Mouse (Mus musculus): ENCODE results near the gene Pin4. TPM values are rescaled to one million over a fixed set of nuclear protein-coding genes. Genes with fewer than 3 reads are reported as not detected.

Gene Pin4
- 112 TPM for polyA plus RNA-seq (2015; fragmentation: Illumina TruSeq; extraction: RNeasy Lipid Tissue Mini Kit (QIAGEN cat#74804); ENCODE audit: low read depth, low replicate concordance)

DNA sequence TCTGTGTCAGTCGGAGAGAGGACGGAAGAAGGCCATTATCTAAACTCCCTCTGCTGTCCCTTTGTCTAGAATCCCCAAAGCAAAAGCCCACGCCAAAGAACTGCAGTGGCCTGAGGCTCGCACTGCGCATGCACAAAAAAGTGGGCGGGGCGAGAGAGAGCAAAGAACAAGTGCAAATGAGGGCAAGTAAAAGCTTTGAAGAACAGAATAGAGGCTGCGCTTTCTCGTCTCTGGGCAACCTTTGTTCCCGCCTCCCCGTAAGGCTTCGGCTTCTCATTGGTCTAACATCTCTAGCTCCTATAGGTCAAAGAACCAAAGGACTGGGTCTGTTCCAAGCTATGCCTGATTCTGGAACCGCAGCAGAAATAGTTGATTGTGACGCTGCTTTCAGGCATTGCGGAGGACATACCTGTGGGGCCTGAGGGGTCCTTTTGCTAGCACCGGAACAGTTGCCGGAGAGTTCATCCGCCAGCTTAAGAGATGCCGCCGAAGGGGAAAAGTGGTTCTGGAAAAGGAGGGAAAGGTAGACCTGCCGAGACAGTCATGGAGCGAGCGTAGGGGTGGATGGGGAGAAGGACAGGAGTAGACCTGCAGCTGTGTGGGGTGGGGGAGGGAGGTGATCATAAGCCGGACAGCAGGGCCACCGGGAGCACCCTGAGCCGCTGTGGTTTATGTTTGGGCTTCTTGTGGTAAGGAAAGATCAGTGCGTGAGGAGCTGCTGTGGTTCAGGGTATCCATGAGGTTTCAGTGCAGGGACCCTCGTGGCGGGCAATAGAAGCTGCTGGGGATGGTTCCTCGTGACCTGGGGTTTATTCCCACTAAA lies at the start of gene Pin4:
Gene Pin4 (plus strand): TSS at position 406 of the 823 bp plus-strand sequence.

DNA sequence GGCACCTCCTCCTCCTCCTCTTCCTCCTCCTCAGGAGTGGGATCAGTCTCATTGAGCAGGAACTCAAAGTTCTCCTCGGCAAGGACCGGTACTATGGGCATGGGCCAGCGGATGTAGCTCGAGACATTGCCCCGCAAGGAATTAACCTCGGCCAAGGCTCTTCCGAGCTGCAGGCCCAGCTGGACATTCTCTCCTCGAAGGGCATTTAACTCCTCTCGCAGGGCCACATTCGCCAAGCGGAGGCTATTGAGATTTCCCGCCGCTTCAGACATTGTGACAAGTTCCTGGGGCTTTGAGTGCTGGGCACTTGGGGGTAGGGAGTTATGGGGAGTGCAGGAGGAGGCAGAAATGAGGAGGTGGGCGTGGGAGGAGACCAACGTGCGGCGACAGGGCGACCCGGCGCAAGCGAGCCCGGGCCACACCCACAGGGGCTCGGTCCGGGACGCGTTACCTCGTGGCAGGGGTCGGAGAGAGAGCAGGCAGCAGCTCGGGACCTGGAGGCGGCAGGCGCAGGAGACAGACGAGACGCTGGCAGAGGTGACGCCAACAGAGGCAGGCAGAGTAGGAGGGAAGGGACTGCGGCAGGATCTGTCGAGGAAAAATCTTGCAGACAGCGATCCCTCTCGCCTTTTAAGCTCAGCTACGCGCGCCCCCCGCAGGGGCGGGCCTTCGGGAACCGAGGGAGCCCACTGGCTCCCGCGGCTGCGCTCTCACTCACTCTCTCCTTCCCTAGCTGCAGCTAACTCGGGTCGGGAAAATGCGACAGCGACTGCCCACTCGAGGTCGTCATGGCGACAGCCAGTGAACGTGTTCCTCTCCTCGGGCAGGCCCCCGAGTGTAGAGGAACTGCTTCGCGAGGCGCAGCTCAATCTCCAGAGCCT lies 48.4 kb upstream of the Pin4 start, which contains the start of gene Rtl5:
Gene Rtl5 (minus strand): TSS at position 714 of the 881 bp plus-strand sequence.

DNA sequence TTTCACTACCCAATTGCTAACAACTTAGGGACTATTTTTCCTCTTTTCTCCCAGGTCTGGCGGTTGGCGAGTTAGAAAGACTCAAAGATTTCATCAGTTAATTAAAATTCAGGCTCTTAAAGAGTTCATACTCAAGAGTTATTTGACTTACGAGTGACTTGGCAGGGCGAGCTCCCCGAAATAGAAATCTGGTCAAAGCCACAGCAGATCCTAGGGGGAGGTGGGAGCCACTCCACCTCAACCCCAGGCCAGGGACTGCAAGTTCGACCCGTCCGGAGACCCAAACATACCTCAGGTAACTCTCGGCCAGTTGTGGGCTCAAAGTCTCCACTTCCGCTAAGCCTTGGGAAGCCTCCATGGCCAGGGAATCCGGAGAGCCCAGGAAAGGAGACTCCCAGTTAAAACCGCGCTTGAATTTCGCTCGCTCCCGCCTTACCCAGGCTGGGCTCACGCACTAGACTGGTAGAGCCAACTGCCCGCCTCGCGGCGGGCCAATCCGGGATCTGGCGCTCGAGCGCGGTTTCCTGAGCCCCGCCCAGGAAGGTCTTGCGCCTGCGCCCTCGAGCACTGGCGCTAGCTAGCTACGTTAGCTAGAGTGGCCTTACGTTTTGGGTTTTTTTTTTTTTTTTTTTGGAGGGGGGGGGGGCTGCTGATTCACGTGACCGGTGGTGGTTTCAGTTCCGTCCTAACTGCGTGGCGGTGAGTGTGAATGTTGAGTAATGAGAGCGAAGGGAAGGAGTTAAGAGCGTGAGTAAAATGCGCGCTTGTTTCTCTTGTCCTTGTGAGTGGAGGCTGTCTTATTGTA lies 37.6 kb downstream of the Pin4 start, which contains the start of gene Ercc6l:
Gene Ercc6l (minus strand): TSS at position 474 of the 805 bp plus-strand sequence.

Other genes with a start within 250 kb of the Pin4 start
- 28.4 TPM for gene Rtl5, start 48.1 kb upstream of the Pin4 start, polyA plus RNA-seq (2015; fragmentation: Illumina TruSeq; extraction: RNeasy Lipid Tissue Mini Kit (QIAGEN cat#74804); ENCODE audit: low read depth, low replicate concordance)
- gene Ercc6l, start 37.6 kb downstream of the Pin4 start, polyA plus RNA-seq (2015; fragmentation: Illumina TruSeq; extraction: RNeasy Lipid Tissue Mini Kit (QIAGEN cat#74804); ENCODE audit: low read depth, low replicate concordance): not detected
- gene Rps4x, start 69.9 kb downstream of the Pin4 start, polyA plus RNA-seq (2015; fragmentation: Illumina TruSeq; extraction: RNeasy Lipid Tissue Mini Kit (QIAGEN cat#74804); ENCODE audit: low read depth, low replicate concordance): 767 TPM
- 6.4 TPM for gene Cited1, start 132.7 kb downstream of the Pin4 start, polyA plus RNA-seq (2015; fragmentation: Illumina TruSeq; extraction: RNeasy Lipid Tissue Mini Kit (QIAGEN cat#74804); ENCODE audit: low read depth, low replicate concordance)

Data from brain, adult 10 weeks (tissue).